Mouse (Mus musculus) adrenal gland, postnatal 4 days (tissue): Measurements from ENCODE around the gene Gpatch4. TPM values are rescaled to one million over a fixed set of nuclear protein-coding genes. Genes with fewer than 3 reads are reported as not detected.

Experiments used
- DNase-seq, 2 experiments: peaks; one replicate each; pipeline ENCODE4 v3.0.0; 2021 to 2022; ENCODE audit warnings: low spot score in 2 of 2, mixed read lengths in 2 of 2
- long read RNA-seq, 2 experiments: library from polyadenylated mRNA; stranded (forward); transcript quantifications; one replicate each; pipeline ENCODE4 v2.0.0; 2021
- total RNA-seq, 2 experiments: library from RNA; stranded (reverse); gene quantifications; 2 replicates each; pipeline ENCODE4 v1.2.3; 2021

Gene Gpatch4
- total RNA-seq: 10 to 100 TPM; 15.4 to 16.1 TPM
- long read RNA-seq, experiment 1, transcript Gpatch4-201 (8 exons, 1,630 nt): major isoform, 18 of 26 reads
- long read RNA-seq, experiment 1, partial matches to known transcripts: 2 of 26 reads
- long read RNA-seq, experiment 1, other reads (novel, unspliced or antisense): 6 of 26 reads
- long read RNA-seq, experiment 2, transcript Gpatch4-201 (8 exons, 1,630 nt): major isoform, 18 of 25 reads
- long read RNA-seq, experiment 2, partial matches to known transcripts: 2 of 25 reads
- long read RNA-seq, experiment 2, other reads (novel, unspliced or antisense): 5 of 25 reads

DNA sequence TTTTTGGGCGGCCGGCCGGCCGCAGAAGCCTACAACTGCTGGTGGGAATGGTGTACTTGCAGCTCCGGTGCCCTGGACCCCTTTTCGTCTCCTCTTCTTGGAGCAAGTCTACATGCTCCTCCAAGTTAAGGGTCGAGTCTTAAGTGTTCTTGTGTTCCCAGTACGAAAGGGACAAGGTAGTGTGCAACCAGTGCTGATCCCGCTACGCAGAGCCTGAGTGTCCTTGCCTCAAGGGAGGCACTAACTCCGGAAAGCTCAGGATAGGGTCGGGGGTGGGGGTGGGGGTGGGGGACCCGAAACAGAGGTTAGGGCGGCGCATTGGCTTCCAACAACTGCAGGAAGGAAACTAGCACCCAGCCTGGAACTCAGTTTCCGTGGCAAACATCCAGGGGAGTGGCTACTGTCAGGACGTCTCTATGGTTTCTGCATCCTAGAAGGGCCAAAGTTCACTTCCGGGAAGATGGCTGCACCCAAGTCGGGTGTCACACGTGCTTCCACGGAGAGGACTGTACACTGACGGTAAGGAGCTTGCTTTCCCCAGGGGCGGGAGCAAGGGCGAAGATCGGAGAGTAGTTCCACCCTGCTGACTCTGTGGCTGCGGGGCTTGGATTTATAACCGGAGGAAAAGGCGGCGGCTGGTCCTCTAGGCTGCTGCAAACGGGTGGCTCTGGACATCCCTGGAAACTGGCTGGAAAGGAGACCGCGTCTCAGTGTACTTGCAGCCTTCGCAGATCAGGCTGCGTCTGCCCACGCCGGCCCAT lies at the start of gene Gpatch4:
Gpatch4 (plus strand) TSS at position 448 of the 761 bp plus-strand sequence.
- peak; percentile 39 to 73 for DNase-seq

DNA sequence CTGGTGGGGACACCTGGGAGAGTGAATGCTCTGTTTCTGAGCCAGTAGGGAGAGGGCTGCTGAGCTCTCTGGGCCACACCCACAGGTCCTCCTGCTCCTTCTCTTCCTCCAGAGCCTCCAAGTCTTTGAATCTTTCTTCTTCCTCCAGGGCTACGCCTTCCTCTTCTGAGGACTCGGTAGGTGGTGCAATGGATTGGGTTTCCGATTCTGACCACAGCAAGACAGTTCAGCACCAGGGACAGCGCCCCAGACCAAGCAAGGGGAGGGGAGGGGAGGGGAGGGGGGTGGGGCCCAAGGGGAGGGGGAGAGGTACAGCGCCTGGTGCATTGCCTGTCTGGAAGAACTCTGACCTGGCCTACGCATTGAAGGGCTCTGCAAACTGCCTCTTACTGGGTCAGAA lies 49.5 kb upstream of the Gpatch4 start:
- no peak for DNase-seq

DNA sequence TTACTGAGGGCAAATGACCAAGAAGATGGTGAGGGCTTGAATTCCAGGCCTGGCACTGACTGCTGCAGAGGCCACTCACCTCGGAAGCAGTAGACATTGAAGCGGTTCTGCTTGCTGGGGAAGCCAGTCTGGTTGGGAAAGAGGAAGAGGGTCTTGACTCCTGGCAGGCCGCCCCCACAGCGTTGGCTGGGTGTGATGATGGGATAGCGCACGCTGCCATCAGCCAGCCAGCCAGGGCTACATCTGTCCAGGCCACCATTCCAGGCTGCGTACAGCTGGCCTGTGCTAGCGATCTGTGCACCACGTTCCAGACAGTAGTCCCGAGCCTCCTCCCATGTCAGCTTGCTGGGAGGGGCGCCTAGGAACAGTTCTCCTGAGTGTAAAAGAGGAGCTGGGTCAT lies 47.6 kb upstream of the Gpatch4 start:
- no peak for DNase-seq

DNA sequence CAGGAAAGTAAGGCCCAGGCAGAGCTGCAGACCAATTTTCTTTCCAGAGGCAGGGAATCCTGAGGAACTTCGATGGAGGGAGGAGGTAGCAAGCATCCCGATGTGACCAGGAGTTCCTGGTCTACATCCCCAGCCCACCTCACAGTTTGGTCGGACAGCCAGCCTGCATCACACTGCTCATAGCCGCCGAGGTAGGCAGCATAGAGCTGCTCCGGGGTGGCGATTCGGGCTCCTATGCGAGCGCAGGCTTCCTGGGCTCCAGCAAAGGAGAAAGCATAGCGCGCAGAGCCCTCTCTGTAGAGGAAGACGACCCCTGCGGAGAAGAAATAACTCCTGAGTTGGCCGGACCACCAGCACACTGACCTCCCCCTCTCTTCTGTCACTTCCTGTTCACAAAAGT lies 46.5 kb upstream of the Gpatch4 start:
- no peak for DNase-seq

DNA sequence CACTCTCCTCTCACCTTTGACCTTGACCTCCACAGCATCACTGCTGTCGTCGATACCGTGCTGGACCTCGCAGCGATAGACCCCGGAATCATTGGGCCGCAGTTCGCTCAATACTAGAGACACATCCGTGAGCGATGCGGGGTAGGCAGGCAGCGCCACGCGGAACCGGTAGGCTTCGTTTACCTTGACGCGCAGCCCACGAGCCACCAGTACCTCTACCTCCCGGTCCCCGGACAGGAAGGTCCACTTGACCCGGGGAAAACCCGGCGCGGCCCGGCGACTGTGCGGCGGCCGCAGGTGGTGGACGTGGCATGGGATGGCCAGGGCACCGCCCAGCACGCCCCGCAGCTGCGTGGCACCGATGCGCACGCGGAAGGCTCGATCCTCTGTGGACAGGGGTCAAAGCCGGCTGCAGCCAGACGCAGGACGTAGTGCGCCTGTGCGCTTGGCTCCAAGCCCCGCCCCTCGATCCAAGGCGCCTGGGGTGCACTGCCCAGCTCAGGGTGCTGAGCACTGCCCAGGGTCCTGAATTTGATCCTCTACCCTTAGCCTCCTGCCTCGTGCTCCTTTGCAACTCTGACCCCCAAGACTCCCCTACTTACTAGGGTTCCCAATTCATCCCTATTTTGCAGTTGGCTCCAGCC lies 45.8 kb upstream of the Gpatch4 start:
- DNase-seq: no peak

DNA sequence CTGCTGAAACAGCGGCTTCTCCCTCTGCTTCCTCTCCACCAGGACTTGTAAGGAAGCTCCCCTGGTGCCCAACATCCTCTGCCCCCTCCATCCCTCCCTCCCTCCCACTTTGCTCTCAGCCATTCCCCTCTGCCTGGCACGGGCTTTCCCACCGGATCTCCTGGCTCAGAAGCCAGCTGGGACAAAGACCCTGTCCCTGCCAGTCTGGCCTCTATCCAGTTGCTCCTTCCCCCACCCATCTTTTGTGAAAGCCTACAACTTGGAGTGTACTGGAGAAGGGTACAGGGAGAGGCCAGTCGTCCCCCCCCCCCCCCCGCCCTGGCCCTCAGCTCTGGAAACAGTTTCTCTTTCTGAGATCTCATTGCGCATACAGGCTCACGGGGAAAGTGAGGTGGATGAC lies 44.2 kb upstream of the Gpatch4 start:
- DNase-seq: no peak

DNA sequence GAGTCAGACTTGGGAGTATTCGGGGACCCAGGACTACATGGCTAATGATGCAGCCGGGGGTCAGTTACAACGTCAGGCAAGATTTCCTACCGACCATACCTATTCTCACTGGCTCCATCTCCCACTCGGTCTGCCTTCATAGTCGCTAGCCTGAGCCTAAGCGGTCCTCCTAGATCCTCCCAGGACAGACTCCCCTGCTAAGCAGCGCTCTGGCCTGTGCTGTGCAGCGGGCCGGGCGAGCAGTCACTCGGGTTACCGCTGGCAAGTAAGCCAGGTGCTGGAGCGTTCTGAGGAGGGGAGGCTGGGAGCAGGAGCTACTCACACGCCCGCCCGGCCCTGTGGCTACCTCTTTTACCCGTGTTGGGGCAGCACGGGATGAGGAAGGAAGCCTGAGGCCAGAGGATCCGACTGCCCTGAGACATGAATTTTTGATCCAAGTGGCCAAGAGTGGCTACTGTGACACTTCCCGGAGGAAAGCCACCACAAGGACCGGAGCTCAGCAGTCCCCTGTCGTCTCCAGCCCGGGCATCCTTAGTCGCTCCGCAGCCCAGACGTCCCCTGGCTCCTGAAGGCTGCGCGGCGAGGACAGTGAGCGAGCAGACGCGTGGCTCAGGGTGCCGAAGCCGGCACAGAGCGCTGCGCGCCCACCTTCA lies 43.5 kb upstream of the Gpatch4 start:
- DNase-seq: no peak

DNA sequence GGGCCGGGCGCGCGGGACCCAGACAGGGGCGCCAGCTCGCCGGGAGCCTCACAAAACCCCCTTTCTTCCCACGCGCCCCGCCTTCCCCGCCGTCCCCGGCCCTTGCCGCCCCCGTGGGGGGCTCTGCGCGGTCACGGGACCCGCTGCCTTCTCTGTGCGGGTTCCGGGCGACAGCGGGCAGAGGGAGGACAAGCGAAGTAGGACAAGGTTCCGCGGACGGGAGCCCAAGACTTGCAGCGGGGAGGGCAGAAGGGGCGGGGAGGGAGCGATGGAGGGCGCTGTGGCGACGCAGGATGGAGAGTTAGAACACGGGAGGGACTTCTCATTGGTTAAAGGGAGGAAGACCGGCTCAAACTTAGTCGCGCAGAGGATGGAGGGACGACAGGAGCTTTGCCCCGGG lies 42.7 kb upstream of the Gpatch4 start, which contains the start of gene Bcan:
Bcan (minus strand) TSS at position 50 of the 400 bp plus-strand sequence.
- DNase-seq: no peak

DNA sequence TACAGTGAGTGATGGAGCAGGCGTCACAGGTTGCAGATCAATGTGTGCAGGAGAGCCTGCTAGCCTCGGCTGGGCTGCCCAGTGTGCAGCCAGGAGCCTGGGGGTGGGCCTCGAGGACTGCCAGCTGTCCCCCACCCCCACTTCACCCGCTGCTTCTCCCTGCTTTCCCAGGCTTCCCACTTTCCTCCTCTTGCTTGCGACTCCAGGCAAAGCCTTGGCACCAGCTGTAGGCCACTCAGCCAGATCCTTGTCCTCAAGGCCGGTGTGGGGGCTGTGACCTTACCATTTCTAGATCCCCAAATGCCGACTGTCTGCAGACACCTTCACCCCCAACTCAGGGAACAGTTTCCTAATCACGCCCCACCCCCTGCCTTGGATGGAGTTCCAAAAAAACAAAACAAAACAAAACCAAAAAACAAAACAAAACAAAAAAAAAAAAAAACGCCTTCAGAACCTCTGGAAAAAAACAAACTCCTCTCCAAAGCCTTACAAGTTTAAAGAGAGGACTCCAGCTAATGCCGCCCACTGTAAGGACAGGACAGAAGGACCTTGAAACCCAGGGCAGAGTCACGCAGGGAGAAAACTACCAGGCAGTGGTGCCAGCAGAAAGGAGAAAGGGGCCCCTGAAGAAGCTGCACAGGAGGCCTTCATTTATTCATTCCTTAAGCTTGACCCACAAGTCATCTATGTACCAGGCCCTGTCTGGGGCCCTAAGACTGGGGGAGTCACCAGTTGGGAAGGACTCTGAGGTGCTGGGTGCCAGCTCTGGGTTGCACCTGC lies 41.9 kb upstream of the Gpatch4 start:
- no peak for DNase-seq

DNA sequence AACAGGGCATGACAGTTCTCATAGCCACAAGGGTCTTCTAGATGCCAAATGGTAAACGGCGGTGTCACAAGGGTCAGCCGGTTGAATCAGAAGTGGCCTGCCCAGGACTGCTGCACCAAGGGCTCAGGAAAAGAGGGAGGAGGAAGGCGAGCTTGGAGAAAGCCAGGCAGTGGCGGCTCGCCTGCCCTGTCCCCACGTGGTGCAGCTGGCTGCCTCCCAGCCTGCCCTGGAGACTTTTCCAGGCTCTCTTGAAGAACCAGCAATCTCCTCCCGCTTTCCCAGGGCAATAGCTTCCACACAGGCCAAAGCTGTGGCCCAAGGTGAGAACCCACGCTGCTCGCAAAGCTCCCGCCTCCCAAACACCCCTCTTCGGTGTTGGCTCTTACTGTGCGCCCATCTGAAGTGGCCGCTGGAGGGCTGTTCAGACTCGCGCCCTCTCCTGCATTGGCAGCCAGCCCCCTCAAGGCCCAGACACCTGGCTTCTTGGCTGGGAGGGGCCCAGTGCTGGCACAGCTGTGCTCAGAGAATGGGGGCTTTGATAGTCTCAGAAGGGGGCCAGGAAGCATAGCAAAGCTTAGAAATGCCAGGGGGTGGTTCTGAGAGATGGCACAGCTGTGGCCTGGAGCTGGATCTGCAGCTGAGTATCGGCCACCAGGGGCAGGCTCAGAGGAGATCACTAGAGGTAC lies 40.5 kb upstream of the Gpatch4 start:
- DNase-seq: no peak

DNA sequence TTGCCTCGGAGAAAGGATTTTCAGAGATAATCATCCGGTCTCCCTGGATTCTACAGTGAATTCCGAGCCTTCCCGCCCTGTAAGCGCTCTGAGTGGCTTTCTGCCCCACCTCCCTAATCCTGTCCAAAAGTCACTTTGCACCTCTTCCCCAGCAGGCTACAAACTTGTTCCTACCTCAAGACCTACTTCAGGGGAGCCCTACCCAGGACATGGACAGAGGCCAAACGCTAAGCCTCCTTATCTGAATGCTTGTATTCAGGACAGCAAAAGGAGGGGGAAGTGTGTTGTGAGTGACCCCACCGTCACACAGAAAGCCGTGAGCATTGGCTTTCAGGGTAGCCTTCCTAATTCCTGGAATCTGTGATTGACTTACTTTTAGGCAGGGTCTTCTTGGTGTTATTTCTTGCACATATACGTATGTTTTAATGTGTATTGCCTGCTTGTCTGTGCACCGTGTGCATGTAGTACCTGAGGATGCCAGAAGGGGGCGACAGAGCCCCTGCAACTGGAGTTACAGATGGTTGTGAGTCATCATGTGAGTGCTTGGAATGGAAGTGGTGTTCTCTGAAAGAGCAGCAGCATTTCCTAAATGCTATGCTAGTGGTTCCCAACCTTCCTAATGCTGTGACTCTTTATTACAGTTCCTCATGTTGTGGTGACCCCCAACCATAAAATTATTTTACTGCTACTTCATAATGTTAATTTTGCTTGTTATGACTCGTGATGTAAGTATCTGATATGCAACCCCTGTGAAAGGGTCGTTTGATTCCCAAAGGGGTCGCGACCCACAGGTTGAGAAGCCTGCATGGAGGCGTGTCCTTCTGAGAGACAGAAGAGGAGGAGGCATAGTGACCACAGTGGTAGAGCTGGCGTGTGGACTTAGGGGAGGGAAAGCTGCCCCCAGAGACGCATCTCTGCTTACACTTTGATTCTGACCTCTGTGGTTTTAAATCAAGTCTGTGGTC lies 36.8 kb upstream of the Gpatch4 start:
- DNase-seq: no peak

DNA sequence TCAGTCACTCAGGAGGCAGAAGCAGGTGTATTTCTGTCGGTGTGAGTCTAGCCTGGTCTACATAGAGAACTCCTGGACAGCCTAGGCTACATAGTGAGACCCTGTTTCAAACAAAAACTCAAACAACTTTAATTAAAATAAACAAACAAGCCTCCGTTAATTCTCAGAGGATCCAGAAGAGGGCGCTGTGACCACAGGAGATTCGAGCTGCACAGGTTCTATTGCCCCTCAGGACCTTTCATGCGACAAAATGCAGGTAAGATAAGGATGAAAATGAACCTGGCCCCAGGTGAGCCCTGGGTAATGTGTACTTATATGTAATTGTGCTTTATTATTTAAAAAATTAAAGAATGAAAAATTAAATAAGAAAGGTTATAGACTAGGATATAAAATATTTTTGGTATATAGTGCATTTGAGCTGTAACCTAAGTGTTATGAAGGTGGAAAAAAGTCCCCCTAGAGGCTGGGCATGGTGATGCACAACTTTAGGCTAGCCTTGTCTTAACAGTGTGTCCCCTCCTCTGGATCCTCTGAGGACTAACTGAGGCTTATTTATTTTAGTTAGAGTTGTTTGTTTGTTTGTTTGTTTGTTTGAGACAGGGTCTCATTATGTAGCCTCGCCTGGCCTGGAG lies 32.2 kb upstream of the Gpatch4 start:
- DNase-seq: no peak

DNA sequence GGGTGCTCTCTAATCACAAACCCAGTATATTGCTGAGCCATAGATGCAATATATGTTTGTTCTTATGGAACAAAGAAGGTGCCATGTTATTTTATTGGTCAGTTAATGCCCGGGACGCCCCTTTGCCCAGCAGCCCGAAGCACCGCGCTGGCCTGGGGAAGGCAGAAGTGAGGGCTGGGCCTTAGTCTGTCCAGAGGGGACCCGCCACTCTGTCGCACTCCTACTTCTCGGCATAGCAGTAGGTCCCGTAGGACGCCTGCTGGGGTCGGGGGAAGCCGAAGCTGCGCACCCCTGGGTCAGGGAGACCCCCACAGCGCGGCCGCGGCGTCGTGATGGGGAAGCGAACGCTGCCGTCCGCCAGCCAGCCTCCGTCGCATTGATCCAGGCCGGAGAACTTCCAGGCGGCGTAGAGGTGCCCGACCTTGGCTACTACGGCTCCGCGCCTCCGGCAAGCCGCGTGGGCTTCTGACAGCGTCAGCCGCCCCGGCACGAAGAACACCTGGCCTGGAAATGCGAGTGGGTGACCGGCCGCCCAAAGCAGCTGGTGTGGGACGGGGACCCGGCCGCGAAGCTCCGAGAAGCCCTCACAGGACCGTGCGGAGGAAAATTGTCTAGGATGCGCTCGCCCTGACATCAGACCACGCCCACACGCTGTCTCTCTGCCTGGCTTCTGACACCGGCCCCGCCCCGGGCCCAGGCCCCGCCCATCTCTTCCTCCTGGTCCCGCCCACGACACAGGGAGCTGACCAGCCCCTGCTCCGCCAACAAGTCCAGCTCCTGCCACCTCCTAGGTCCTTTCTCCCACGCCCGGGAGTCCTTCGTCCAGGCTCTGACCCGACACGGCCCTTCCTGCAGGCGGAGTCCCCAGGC lies 20.4 kb upstream of the Gpatch4 start:
- DNase-seq: peak; percentile 76 to 78

DNA sequence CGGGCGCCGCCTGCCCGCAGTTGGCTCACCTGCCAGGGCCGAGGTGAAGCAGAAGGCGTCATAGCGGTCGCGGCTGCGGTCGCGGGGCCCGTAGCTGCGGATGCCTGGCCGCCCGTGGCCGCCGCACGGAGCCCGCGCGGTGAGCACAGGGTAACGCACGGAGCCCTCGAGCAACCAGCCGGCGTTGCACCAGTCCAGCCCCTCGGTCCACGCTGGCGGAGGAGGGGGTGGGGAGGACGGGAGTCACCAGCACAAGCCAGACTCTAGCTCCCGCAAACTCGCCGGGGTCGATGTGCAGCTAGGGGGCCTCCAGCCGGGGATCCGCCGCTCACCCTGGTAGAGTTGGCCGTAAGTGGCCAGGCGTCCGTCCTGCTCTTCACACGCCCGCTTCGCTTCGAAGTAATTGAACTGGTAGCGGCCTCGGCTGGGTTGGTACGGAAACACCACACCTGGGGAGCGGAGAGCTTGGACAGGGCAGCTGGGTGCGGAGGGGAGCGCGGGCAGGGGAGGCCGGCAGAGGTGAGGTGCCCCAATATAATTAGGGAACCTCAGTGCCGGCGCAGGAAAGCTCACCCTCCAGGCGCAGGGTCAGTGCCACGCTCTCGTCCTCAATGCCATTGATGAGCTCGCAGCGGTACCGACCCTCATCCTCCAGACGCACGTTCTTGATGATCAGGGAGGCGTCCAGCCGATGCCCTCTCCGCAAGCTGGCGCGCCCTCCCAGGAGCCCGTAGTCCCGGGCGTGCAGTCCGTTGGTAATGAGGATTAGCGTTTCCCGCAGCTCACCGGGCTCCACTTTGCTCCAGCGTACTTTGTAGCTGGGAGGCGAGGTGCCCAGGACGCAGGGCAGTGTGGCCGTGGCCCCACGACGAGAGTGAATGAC lies 19.5 kb upstream of the Gpatch4 start:
- DNase-seq: no peak

DNA sequence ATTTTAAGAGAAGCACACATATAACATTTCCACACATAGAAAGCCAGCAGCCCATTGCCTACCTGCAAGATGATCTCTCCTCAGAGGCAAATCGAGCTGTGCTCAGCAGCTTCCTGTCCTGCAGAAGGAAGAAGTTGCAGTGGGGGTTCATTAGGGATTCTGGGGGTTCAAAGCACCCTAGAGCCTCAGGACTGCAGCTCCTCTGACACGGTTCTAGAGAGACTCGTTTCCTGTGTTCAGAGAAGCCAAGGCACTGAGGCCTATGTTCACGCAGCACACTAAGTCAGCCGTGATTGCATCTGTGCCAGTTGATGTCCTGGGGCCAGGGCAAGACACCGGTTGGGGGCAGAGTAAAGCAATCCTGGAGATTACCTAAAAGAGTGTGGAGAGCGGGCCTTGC lies 16.1 kb upstream of the Gpatch4 start:
- no peak for DNase-seq

DNA sequence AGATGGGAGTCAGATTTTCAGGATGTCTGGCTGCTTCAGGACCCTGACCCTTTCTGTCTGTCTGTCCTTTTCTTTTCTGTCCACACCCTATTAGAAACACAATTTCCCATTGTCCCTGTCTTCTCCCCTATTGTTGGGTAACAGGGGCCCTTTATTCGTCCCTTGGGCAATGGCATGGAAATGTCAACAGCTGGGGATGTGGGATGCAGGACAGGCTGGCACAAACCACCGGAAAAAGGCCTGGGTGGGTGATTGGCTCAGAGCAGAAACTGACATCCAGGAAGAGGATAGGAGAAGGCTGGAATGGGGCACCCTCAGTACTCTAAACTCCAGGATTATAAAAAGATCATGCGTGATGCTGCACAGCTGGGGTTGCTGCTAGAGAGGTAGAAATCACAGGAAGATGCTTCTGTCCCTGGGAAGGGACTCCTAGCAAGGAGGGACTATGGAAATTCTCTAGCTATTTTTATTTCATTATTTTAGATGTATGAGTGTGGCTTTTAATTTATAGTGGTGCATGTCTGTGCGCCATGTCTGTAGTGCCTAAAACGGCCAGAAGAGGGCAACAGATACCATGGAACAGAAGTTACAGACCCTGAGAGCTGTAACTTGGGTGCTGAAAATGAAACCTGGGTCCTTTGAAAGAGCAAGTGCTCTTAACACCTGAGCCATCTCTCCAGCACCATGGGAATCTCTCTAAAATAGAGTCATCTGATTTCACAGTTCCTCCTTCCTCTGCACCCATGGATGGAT lies 15.3 kb upstream of the Gpatch4 start, which contains the start of gene Hapln2:
Hapln2 (minus strand) TSS at position 150 of the 753 bp plus-strand sequence.
- DNase-seq: no peak
